Mouse (Mus musculus) T-cell, adult 66 days (primary cell): ENCODE measurements around the gene Rnase13. TPM values are rescaled to one million over a fixed set of nuclear protein-coding genes. Genes with fewer than 3 reads are reported as not detected.

Experiments used
- total RNA-seq, 2 experiments: library from RNA; stranded (reverse); gene quantifications; 3 replicates in 1 of 2; 4 replicates in 1 of 2; pipeline ENCODE4 v1.2.4; 2023

Gene Rnase13
- total RNA-seq: not detected

GRCm38 (mm10) chr14:51922571-51922865 lies at the start of gene Rnase13:
Rnase13 (minus strand) TSS chr14:51922773.

DNA sequence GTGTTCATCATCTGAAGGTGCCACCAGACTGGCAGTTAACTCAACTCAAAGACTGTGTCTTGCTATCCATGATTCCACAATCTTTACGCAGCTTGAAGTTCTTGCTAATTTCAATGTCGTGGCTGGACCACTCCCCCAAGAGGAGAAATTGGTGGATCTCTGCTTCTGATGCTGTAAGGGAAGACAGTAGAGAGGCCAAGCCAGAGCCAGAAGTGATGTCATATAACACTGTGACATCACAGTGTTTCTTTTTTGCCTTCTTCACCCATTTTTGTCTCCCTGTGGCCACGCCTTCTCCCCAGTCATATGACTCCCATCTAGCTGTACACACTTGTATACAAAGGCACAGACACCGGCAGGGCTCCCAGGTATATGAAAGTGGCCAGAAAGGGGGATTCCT lies 4.4 kb downstream of the Rnase13 start, which contains the start of gene Tppp2:
Tppp2 (plus strand) TSS at position 301 of the 400 bp plus-strand sequence.

GRCm38 (mm10) chr14:51913960-51914762 lies 8.4 kb downstream of the Rnase13 start, which contains the start of gene Ndrg2:
Ndrg2 (minus strand) TSS chr14:51914158.

GRCm38 (mm10) chr14:51892191-51892939 lies 30.2 kb downstream of the Rnase13 start, which contains the start of gene Slc39a2:
Slc39a2 (plus strand) TSS chr14:51892889.

GRCm38 (mm10) chr14:51884598-51885331 lies 37.8 kb downstream of the Rnase13 start, which contains the start of gene Mettl17:
Mettl17 (plus strand) TSS chr14:51884842.

Other genes with a start within 250 kb of the Rnase13 start
- not detected for gene Gm17079, start 227.3 kb downstream of the Rnase13 start, total RNA-seq
- not detected for gene Gm5800, start 205.6 kb downstream of the Rnase13 start, total RNA-seq
- not detected for gene Ang4, start 149.2 kb downstream of the Rnase13 start, total RNA-seq
- gene AY358078, start 122.7 kb downstream of the Rnase13 start, total RNA-seq: not detected
- gene Ear6, start 69.1 kb downstream of the Rnase13 start, total RNA-seq: not detected
- gene Mettl17, start 37.9 kb downstream of the Rnase13 start, total RNA-seq: 10 to 100 TPM; 69.2 to 82.2 TPM
- gene Slc39a2, start 29.9 kb downstream of the Rnase13 start, total RNA-seq: 1 to 10 TPM; 1.5 to 1.7 TPM
- 10 to 100 TPM; 17.9 to 18.4 TPM for gene Ndrg2, start 8.6 kb downstream of the Rnase13 start, total RNA-seq
- not detected for gene Tppp2, start 4.3 kb downstream of the Rnase13 start, total RNA-seq
- 1 to 10 TPM; 3.2 to 3.6 TPM for gene Arhgef40, start 61.9 kb upstream of the Rnase13 start, total RNA-seq
- gene Tmem253, start 92.9 kb upstream of the Rnase13 start, total RNA-seq: not detected
- gene Zfp219, start 98.0 kb upstream of the Rnase13 start, total RNA-seq: 10 to 100 TPM; 11.2 to 21.6 TPM
- gene Olfr221, start 119.7 kb upstream of the Rnase13 start, total RNA-seq: not detected
- 100 to 1,000 TPM; 421 to 459 TPM for gene Hnrnpc, start 181.3 kb upstream of the Rnase13 start, total RNA-seq
- gene Rpgrip1, start 187.9 kb upstream of the Rnase13 start, total RNA-seq: 10 to 100 TPM; 16.6 to 17.7 TPM